Mouse (Mus musculus) gastrocnemius, adult 8-10 months (tissue): ENCODE measurements at regions not wholly inside any gene's neighbourhood (a gene's known extent, or its start where the extent isn't known, plus 50 kb on each side); places are given as distances from the start of the nearest gene placed in this dataset.

Experiments used
- DNase-seq, 2 experiments: peaks; one replicate each; pipeline ENCODE4 v3.0.0; 2022; ENCODE audit warnings: low spot score in 2 of 2

GRCm38 (mm10) chr4:32177933-32178639 lies 60.5 kb upstream of the Bach2 start:
- DNase-seq = no peak

GRCm38 (mm10) chr4:32179707-32180241 lies 58.8 kb upstream of the Bach2 start:
- peak; percentile 22 to 31 for DNase-seq

GRCm38 (mm10) chr4:32183791-32184190 lies 54.8 kb upstream of the Bach2 start:
- DNase-seq = no peak

GRCm38 (mm10) chr4:32185986-32186385 lies 52.6 kb upstream of the Bach2 start:
- no peak for DNase-seq

GRCm38 (mm10) chr4:32187154-32187553 lies 51.5 kb upstream of the Bach2 start:
- DNase-seq = no peak

- no peak for DNase-seq
These were observed 50.5 kb upstream of the Bach2 start for GRCm38 (mm10) chr4:32188076-32188475.

- DNase-seq = no peak
These were observed 49.7 kb upstream of the Bach2 start for GRCm38 (mm10) chr4:32188752-32189415.
